Mouse (Mus musculus): ENCODE data around the gene A3galt2.

A3galt2 gene

GRCm38 (mm10) chr4:128793710-128794109 is 38.5 kb downstream of the A3galt2 start:
- no peak for DNase-seq (ENCODE audit: low read depth, low spot score)

DNA sequence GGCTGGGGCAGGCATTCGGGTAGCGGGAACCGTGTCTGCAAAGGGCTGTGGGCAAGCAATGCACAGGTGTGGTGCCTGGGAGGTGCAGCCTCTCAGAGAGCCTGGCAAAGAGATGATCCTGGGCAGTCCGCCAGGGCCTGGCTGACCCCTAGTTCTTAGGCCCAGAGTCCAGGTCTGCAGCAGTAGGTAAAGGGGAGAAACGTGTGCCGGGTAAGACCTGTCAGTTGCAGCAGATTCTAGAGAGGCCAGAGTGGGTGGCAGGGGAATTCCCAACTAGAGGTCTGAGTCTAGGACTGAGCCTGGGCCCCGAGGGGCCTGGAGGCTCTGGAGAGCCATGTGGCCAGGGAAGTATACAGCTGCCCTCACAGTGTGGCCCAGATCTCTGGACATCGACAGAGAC is 39.0 kb downstream of the A3galt2 start:
- no peak for DNase-seq (ENCODE audit: low read depth, low spot score)

- peak; percentile 75 for DNase-seq (ENCODE audit: low read depth, low spot score)
Observed at GRCm38 (mm10) chr4:128795596-128795995, 40.4 kb downstream of the A3galt2 start.

DNA sequence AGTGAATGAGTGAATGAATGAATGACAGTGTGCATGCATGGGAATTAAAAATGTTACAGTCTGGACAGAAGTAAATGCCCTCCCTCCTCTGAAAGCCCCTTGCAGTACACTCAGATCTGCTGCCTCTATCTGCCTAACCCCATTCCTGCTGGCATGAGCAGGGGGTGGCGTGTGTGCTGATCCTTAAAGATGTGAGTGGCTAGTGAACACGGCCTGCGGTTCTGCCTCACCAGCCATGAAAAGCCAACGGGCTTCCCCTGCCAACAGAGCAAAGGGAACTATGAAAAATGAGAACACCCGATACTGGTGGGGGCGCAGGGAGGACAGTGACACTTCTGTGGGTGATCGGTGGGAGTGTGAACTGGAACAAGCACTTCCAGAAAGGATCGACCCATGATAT is 41.6 kb downstream of the A3galt2 start:
- DNase-seq (ENCODE audit: low read depth, low spot score) = peak; percentile 77

GRCm38 (mm10) chr4:128801675-128802465 is 46.7 kb downstream of the A3galt2 start:
- no peak for DNase-seq (ENCODE audit: low read depth, low spot score)

DNA sequence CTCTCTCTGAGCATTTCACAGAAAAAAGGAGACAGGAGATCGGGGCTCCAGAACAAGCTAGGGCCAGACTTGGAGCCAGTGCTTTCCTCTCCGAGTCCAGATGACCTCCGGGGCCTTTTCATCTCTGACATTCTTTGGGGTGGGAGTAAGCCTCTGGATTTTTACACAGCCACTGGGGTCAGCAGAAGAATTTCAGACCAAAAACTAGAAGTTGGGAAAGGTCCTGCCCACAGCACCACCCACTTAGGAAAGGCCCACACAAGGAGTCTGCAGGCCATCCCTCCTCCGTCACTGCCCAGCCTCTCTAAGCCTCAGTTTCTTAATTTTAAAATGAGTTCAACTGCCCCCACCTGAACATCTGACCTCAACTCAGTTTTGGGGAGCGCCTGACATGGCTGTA is 48.4 kb downstream of the A3galt2 start:
- no peak for DNase-seq (ENCODE audit: low read depth, low spot score)

GRCm38 (mm10) chr4:128804426-128805149 is 49.4 kb downstream of the A3galt2 start:
- DNase-seq (ENCODE audit: low read depth, low spot score) = peak; percentile 57

DNA sequence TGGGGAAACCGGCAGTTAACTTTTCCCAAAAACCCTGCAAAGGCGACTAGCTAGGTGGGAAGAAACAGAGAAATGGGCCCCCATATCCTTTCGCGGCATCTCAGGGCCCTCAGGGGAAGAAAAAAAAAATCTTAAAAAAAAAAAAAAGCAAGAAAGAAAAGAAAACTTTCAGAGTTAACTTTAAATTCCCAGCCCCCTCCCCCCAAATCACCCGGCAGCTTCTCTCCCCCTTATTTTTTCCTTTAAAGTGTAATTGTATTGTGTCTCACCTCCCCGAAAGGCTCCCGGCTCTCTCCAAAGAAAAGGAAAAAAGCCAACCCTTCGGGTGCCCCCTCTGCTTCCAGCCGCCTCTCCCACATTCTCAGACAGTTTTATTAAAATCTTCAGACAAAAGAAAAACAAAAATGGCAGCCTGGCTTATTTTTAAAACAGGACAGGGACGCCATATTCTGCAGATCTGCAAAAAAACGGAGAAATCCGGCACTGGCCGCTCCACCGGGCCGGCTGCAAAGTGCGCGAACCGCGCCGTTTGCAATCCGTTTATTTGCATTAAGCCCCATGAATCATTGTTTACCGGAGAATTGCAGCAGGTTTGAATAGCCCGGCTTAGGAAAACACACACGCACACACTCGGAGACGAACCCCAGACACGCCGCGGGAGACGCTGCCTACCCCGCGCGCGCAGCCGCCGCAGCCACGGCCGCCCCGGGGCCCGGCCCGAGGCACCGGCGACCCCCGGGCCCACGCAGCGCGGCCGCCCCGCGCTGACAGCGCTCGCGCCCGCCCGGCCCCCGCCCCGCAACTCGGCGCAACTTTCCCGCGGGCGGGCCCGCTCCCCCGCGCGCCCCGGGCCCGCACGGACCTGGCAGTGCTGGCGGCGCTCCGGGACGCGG is 50.2 kb downstream of the A3galt2 start:
- peak; percentile 71 for DNase-seq (ENCODE audit: low read depth, low spot score)

GRCm38 (mm10) chr4:128806043-128806826 is 51.1 kb downstream of the A3galt2 start, which contains the start of gene Zfp362:
Zfp362 (minus strand) TSS chr4:128806045.
- peak; percentile 44 for DNase-seq (ENCODE audit: low read depth, low spot score)

DNA sequence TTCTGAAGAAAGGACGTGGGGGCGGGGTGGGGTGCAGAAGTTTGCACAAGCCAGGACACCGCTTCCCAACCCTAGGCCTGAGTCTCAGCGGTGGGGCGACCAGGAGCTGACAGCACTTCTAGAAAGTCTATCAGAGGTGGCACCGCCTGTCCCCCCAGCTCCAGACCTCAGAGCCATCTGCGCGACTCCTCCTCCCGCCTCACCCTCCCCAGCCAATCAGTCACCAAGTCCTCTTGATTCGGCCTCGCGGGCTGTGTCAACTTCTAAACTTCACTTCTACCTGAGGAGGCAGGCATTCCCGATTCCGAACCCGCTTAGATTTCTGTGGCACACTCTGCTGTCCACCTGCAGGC is 51.6 kb downstream of the A3galt2 start:
- peak; percentile 85 for DNase-seq (ENCODE audit: low read depth, low spot score)

DNA sequence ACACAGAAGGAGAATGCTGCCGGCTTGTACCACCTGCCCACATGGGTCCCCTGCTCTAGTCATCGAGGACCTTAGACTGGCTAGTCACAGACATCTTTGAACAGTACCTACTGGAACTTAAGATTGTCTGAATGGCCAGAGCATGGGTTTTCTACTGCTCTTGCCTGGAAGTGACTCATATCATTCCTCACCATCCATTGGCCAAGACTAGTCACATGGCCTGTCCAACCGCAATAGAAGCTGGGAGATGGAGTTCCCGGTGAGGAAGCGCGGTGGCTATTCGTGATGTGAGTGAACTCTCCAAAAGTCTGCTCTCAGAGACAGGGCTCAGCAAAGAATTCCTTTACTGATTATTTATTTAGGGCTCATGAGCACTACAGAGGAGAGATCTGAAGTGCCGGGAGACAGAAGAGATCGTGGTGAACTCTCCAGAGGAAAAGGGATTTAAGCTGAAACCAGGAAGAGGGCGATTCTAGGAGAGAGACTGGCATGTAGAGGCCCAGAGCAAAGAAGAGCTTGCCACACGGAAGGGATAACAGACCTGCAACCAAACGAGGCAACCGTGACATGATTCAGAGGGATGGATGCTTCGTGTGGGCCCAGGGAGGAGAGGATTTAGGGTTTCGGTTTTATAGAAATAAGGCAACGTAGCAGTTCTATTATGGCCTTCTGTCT is 56.4 kb downstream of the A3galt2 start:
- peak; percentile 89 for DNase-seq (ENCODE audit: low read depth, low spot score)

DNA sequence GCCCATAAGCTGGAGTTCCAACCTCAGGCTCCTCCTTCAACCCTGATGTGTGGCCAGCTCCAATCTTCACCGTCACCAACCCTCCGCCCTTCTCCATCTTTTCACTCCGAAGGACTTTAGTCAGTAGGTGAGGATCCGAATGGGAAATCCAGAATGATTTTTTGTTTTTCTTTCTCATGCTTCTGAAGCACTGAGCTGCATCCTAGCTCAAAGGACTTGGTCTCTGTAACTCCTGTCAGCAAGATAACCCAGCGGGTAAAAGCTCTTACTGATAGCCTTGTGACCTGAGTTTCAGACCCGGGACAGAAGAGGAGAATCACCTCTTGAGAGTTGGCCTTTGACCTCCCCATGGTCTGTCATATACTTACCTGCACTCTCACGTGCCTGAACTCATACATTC is 61.8 kb downstream of the A3galt2 start:
- DNase-seq (ENCODE audit: low read depth, low spot score) = no peak
